Mouse (Mus musculus): ENCODE data around the gene Pfn1.

Pfn1 gene

DNA sequence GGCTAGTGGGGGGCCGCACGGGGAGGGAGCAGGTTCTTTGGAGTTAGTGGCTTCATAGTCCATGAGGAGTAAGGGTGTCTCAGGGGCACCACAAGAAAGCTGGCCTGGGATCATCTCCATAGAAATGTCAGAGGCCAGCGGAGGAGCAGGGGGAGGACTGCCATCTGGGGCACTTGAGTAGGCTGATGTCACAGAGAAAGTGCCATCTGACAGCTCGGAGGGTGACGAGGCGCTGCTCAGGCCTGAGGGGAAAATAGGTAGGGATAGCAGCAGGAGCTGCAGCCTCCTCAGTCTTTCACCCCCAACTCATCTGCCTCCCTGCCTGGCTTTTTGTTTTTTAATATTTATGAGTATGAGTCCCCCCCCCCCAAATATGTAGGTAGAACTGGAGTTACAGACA is 19.6 kb upstream of the Pfn1 start:
- DNase-seq, result no peak

DNA sequence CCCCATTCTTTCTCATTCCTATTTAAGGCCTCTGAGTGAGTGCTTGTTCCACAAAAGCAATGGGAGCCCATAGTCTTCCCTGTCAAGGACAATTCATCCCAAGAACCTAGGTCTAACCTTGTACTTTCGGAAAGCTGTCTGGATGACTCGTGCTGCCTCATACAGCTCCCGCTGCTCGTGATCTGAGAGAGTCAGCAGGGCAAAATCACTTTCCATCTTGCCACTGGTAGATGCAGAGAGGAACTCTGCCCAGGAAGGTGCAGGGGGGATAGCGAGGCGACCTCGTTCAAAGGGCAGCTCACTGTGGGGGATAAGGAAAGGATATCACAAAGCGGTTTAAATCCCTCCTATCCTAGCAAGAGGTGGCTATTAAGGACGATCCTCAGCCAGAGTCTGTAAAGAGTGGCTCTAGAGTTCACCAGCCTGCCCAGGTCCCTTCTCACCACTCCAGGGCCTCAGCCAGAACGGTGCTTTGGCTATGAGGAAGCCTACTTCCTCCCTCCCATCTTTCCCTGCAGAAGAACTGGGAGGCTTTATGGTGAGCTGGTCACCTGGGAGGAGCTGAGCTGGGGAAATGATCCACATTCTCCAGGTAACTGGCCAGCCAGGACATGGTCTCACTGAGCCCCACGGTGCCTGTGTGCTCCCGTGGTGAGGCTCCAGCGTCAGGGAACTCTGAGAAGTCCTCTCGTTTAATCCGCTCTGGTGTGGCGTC is 17.0 kb upstream of the Pfn1 start:
- peak; percentile 19 for DNase-seq

DNA sequence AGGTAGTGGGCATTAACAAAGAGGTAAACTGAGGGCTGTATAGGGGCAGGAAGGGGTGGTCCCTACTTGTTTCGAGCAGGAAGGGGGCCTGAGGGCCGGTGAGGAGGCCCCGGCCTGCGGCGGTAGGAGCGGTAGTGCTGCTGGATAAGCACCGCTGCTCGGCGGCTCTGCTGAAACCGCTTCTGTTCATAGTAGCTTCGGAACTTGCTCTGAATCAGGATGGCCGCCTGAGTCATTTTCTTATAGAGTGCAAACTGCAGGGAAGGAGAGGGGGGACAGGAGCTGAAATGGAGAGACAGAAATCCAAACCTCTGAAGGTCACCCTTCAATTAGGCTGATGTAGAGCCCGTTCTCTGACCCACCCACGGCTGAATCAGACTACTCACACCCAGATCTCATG is 16.0 kb upstream of the Pfn1 start:
- peak; percentile 25 for DNase-seq

- peak; percentile 74 for DNase-seq
These were observed 15.3 kb upstream of the Pfn1 start for GRCm38 (mm10) chr11:70669582-70670345.

- peak; percentile 98 for DNase-seq
These were observed 14.5 kb upstream of the Pfn1 start, which contains the start of gene Spag7 for GRCm38 (mm10) chr11:70668771-70669505. Gene Spag7 (minus strand): TSS chr11:70669416.

GRCm38 (mm10) chr11:70668335-70668770 is 13.9 kb upstream of the Pfn1 start:
- DNase-seq, result no peak

DNA sequence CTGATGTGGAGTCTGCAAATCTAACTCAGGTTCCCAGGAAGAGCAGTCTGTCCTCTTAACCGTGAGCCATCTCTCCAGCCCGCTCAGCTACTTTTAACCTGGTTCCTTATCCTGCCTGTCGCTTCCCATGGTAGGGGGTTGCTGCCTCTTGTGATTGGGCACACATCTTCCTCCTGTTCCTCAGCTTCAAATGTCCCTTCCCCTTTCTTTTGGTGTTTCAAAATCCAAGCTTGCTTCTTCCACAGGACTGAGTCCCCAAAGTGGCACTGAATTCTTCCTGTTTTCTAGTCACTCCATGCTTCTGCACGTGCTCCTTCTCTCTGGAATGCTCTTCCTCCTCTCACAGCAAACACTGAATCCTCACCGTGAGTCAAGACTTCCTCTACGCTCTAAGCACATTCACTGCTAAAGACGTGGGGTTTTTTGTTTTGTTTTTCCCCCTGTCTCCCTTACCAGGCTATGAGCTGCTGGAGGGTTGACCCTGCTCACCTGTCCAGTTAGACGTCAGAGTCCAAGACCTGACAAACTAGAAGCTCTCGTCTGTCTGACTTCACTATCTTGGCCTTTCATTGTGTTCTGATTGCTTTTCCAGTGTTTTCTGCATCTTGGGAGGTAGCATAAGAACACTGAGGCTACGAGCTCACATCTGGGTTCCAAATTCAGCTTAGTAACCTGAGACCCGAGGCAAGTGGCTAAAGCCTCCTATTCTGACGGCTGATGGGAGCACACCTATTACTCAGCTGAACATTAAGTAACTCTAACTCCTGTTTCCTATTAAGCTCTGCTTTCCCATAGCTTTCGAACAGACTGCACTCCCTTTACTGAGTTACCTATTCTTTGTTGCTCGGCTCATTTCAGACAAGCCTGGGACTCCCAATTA is 13.1 kb upstream of the Pfn1 start:
- no peak for DNase-seq

DNA sequence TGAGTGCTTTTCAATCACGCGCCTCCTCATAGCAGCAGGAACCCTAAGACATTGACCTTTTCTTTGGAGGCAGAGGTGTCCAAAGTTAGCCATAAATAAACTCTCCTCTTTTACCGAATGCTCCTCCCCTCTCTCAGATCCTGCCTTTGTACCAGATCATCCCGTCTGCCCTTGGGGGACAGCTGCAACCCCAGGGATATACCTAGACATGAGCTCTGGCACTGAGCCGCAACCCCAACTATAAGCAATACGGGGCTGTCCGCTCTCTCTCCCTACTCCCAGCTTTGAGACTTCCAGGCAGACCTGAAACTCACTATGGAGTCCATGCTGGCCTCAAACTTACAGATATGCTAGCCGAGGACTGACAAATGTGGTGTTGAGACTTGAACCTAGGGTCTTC is 12.2 kb upstream of the Pfn1 start:
- no peak for DNase-seq

DNA sequence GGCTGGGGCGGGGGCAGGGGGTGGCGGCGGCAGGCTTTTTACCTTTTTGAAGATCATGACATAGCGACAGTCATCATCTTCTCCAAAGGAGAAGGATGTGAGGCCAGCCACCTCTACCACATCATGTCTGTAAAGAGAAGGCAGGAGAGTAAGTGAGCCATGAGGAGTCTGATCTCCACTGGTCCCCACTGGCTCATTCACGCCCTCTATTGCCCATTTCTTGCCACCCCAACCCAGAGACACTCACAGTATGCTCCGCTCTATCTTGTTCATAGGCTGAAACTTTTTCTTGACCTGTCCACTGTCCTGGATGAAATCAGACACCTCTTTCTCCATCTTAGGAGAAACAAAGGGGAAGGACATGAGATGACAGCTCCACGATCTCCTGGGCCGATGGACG is 10.3 kb upstream of the Pfn1 start:
- no peak for DNase-seq

DNA sequence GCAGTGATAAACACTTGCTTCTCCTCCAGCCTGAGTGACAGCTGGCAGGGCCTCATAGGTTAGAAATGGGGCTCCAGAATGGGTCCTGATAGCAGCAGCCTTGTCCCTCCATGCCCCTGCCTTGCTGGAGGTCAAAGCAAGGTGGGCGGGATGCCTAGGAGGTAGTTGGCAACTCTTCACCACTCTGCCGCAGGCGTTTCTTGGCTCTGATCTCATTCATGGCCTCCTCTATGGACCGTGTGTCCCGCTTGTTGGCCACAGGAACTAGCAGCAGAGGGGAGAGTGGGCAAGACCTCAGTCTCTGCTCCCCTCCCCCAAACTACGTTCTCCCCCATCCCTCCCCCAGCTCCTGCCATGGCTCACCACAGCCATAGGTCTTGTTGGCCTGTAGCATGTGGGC is 9.5 kb upstream of the Pfn1 start:
- no peak for DNase-seq

DNA sequence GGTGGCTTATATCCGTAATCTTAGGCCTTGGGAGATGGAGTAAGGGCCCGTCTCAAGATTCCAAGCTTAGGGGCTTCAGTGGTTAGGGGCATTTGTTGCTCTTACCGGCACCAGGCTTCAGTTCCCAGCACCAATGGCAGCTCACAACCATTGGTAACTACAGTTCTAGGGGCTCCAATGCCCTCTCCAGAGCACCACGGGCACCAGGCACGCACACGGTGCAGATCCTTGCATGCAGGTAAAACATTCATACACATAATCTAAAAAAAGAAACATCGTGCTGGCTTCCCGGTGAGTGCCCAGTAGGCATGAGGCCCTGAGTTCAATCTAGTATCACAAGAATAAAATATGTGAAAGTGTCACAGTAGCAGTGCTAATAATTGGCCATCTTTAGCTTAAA is 8.7 kb upstream of the Pfn1 start:
- no peak for DNase-seq

DNA sequence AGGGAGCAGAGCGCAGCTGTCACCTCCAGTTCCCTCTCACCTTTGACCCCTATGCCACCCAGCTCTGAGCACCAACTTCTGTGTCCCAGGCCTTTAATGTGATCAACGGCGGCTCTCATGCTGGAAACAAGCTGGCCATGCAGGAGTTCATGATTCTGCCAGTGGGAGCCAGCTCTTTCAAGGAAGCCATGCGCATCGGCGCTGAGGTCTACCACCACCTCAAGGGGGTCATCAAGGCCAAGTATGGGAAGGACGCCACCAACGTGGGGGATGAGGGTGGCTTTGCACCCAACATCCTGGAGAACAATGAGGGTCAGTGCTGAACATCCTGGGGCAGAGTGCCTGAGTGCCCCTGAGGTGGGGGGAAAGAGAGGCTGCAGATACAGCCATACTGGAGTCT is 6.1 kb upstream of the Pfn1 start:
- no peak for DNase-seq

DNA sequence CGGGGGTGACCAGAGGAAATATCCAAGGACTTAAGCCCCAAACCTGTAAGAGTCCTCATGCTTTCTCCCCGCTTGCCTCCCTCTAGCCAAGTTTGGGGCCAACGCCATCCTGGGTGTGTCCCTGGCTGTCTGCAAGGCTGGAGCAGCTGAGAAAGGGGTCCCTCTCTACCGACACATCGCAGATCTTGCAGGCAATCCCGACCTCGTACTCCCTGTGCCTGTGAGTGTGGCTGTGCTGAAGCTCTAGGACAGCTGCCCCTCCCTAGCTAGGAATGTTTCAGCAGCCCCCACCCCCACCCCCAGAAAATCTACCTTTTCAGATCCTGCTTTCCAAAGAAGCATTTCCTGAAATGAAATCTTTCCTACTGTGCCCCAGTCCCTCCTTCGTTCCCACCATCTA is 4.5 kb upstream of the Pfn1 start:
- no peak for DNase-seq

DNA sequence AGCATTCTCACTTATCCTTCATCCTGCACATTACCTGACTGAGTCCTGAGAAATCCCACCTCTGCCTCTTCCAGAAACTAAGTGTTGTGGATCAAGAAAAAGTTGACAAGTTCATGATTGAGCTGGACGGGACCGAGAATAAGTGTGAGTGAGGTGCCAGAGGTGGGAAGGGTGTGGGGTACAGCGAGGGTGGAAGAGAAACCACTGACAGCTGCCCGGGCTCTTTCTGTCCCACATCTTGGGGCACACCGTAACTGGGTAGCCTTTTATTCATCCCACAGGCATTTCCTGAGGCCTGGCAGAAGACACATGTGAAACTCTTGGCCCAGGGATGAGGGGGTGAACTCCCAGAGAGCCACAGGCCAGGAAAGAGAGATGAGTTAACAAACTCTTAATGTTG is 4.1 kb upstream of the Pfn1 start:
- no peak for DNase-seq

DNA sequence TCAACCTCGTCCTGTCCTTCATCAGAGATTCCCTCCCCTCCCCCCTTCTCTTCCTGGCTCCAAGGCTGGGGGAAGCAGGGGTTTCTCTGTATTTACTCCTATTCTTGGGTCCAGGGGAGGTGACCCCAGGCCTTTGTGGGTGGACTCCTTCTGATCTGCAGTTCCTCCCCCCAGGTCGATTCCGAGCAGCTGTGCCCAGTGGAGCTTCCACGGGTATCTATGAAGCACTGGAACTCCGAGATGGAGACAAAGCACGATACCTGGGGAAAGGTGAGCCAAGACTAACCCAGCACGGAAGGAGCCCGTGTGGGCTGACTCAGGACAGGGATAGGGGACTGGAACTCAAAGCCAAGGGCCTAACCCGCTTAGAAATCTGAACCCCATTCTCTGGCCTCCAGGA is 3.5 kb upstream of the Pfn1 start:
- no peak for DNase-seq

- DNase-seq, result no peak
These were observed 3.1 kb upstream of the Pfn1 start for GRCm38 (mm10) chr11:70657573-70657972.

DNA sequence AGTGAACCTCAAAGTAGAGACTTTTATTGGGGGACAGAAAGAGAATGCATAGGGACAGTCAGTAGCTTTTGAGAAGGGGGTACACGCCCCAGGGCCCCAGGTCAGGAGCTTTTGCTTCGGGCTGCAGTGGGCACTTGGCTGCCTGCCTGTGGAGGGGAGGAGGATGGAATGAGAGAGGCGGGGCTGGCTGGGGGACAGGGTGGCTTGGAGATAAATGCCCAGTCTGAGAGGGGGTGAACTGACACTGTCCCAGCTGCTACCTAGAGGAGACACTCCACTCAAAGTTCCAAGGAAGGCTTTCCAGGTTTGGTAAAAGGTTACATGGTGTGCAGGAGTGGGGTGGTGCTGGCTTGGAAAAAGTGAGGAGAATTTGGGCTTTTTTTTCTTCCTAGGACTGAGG is 2.5 kb upstream of the Pfn1 start, which contains the start of gene Eno3:
Gene Eno3, plus strand, starts transcription at position 239 of the 400 bp plus-strand sequence.
- DNase-seq, result no peak

GRCm38 (mm10) chr11:70656456-70656927 is 2.0 kb upstream of the Pfn1 start:
- peak; percentile 41 for DNase-seq

GRCm38 (mm10) chr11:70655571-70656455 is 1.4 kb upstream of the Pfn1 start:
- peak; percentile 67 for DNase-seq

DNA sequence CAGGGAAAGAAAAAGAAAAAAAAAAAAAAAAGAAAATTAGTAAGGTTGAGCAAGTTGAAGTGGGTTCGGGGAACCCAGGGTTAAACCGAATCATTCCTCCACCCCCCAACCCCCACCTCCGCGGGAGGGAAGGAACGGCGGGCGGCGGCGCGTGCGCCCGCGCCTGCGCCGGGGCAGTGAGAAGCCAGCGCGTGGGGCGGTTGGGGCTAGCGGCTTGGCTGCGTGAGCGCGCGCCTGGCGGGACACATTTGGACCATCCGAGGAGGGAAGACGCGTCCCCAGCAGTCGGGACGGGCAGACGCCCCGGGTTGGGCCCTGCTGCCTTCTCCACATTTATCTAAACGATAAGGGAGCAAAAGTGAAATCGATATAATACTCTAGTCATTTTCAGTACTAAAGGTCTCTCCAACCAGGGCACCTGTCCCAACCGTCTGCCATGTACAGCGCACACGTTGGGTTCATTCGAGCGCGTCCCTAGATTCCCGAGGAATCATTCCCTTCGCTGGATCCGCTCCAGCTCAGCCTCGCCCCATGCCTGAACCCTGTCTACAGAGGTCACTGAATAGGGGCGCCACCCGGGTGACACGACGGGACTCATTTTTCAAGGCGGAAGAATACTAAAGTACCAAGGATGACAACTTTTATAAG is 603 bp upstream of the Pfn1 start:
- DNase-seq, result peak; percentile 85
